Mouse (Mus musculus) cerebellum, adult 2 months (tissue): ENCODE measurements around the gene Ripk4. TPM values are rescaled to one million over a fixed set of nuclear protein-coding genes. Genes with fewer than 3 reads are reported as not detected.

ENCODE experiments used
- DNase-seq, 2 experiments: peaks; one replicate each; pipeline ENCODE4 v3.0.0; 2021
- H3K27ac ChIP-seq: fragments of 200-500 bp; 2 replicates; pipeline ENCODE4 v1.5.1; 2012; ENCODE audit warnings: low read length, control low read depth, inconsistent platforms; ENCODE audit not compliant: insufficient read depth
- H3K27me3 ChIP-seq: fragments of 200-500 bp; 2 replicates; pipeline ENCODE4 v1.6.1; 2012; ENCODE audit warnings: inconsistent platforms, mild to moderate bottlenecking, low read length, moderate library complexity; ENCODE audit not compliant: control insufficient read depth, insufficient read depth
- H3K4me1 ChIP-seq: fragments of 200-500 bp; 2 replicates; pipeline ENCODE4 v1.6.1; 2011; ENCODE audit warnings: low read length; ENCODE audit not compliant: control insufficient read depth, insufficient read depth
- H3K4me3 ChIP-seq: fragments of 200-500 bp; replicated peaks from 2 replicates; pipeline ENCODE3; 2011; ENCODE audit warnings: mild to moderate bottlenecking, low read depth, low read length, control low read depth; ENCODE audit not compliant: insufficient read depth
- CTCF ChIP-seq: fragments of 200-500 bp; IDR thresholded peaks from 2 replicates; pipeline ENCODE4 v1.5.1; 2011; ENCODE audit warnings: low read depth, mild to moderate bottlenecking, control low read depth, low read length, moderate library complexity, borderline replicate concordance; ENCODE audit not compliant: insufficient read depth
- POLR2A ChIP-seq: fragments of 200-500 bp; IDR thresholded peaks from 2 replicates; pipeline ENCODE4 v1.6.1; 2011; ENCODE audit warnings: low read length, control low read depth, borderline replicate concordance; ENCODE audit not compliant: insufficient read depth
- WGBS: fragments of 180-500 bp; shearing (Covaris S2); methylation state at CpG from one replicate; pipeline ENCODE4 v1.1.7; 2018; 5-methylcytosine and 5-hydroxymethylcytosine counted together
- polyA plus RNA-seq: library from polyadenylated mRNA; depleted of rRNA; stranded (reverse); fragments of >200 nt; gene quantifications from 2 replicates; pipeline ENCODE4 v1.2.3, GENCODE M21; 2012; rRNA removed

Ripk4 gene
- polyA plus RNA-seq, 1 experiment = 0.51 TPM

DNA sequence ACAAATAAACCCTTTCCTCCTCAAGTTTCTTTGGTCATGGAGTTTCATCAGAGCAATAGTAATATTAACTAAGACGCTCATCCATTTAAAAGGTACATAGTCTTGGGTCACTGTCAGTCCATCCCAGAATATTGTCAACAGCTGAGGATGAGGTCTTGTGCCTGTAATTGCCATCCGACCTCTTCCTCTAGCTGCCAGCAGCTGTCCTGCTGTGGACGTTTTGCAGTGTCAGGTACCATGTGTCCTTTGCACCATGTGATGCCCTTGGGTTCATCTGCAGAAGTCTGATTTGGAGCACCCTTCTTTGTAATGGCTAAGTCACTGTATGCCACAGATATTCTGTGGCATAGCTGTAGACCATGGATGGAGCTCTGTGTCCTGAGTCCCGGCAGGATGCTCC is 67.9 kb downstream of the Ripk4 start:
- no peak for TF ChIP-seq POLR2A
- TF ChIP-seq CTCF = no peak
- no peaks in the 10 kb centered on the region for H3K27me3 ChIP-seq
- H3K4me1 ChIP-seq = no peaks in the 10 kb centered on the region
- no peak overlapping the region for H3K4me3 ChIP-seq
- no peak for DNase-seq
- H3K27ac ChIP-seq = no peak overlapping the region
- WGBS = 86% methylated on average over 4 of the region's 4 CpGs

Other genes with a start within 250 kb of the Ripk4 start
- not detected in 2 replicates for gene Fam3b, start 249.0 kb downstream of the Ripk4 start, polyA plus RNA-seq
- gene Tmprss2, start 152.6 kb downstream of the Ripk4 start, polyA plus RNA-seq = 0.32 and 0.34 TPM in 2 replicates
- 14.3 and 15.4 TPM in 2 replicates for gene Prdm15, start 88.1 kb upstream of the Ripk4 start, polyA plus RNA-seq
- 17.3 and 17.6 TPM in 2 replicates for gene C2cd2, start 198.8 kb upstream of the Ripk4 start, polyA plus RNA-seq
- gene Zbtb21, start 198.8 kb upstream of the Ripk4 start, polyA plus RNA-seq = 18.0 and 22.6 TPM in 2 replicates
- 12.2 and 12.4 TPM in 2 replicates for gene B230307C23Rik, start 233.5 kb upstream of the Ripk4 start, polyA plus RNA-seq